Mouse (Mus musculus) stomach, postnatal 0 days (tissue): ENCODE data around the gene Cds2.

ENCODE experiments used
- CTCF ChIP-seq: IDR thresholded peaks from 2 replicates; pipeline ENCODE4 v1.5.1; 2016; ENCODE audit warnings: antibody characterized with exemption, low read depth, mild to moderate bottlenecking, moderate library complexity
- EP300 ChIP-seq: optimal IDR thresholded peaks from 2 replicates; pipeline ENCODE3; 2016; ENCODE audit warnings: antibody characterized with exemption

DNA sequence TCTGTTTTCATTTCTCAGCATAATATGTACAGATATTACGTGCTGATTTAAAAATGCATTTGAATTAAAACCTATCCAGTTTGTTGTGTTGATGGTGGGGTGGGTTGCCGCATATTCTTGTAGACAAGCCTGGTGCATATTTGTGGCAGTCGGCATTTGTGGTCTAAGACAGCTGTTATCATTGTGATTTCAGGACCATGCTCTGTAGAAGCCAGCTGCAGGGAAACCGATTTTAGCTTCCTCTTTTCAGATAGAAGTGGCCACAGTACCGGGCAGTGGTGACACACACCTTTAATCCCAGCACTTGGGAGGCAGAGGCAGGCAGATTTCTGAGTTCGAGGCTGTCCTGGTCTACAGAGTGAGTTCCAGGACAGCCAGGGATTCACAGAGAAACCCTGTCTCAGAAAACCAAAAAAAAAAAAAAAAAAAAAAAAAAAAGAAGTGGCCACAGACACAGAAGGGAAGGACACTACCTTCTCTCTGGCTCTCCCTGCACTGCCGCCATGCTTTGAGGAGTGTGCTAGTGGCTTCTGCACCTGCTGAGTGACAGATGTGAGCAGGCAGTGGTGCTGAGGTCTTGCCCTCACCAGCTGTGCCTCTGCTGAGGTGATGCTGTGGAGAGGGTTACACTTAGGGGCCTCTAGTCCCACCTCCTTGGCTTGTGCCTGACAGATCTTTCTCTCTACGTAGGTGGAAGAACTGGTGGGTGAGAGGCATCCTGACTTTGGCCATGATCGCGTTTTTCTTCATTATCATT, 30.9 kb downstream of the Cds2 start:
- no peak for TF ChIP-seq CTCF
- no peak for TF ChIP-seq EP300
